Mouse (Mus musculus): ENCODE data around the gene Exoc3l4.

- TF ChIP-seq CTCF (IDR thresholded peaks at IDR 0.05; ENCODE audit: low read depth, low read length) = no peak
- TF ChIP-seq GATA1 (IDR thresholded peaks at IDR 0.05; ENCODE audit: borderline replicate concordance, low read length) = no peak
Observed at GRCm38 (mm10) chr12:111466369-111466768, 49.6 kb downstream of the Exoc3l4 start.
